Mouse (Mus musculus) heart, adult 8-10 months (tissue): ENCODE results near the gene Lat. TPM values are rescaled to one million over a fixed set of nuclear protein-coding genes. Genes with fewer than 3 reads are reported as not detected.
"Not testable (repeated sequence)": the region's sequence is repeated elsewhere in the genome, so short reads cannot be mapped to it uniquely, and the experiment has no call there.

Source experiments
- DNase-seq: peaks from one replicate; pipeline ENCODE4 v3.0.0; 2022; ENCODE audit warnings: low spot score
- microRNA-seq: library from miRNA; unstranded; fragments of <30 nt; microRNA quantifications from one replicate; pipeline ENCODE4 v1.2.0, GENCODE M21; 2022
- total RNA-seq, 4 experiments: library from RNA; stranded (reverse); gene quantifications; 2 replicates each; pipeline ENCODE4 v1.2.4; 2022

Gene Lat
- total RNA-seq, 4 experiments from 2014 or later: 0.25 to 0.38 (median 0.35) TPM; not detected in 1

DNA sequence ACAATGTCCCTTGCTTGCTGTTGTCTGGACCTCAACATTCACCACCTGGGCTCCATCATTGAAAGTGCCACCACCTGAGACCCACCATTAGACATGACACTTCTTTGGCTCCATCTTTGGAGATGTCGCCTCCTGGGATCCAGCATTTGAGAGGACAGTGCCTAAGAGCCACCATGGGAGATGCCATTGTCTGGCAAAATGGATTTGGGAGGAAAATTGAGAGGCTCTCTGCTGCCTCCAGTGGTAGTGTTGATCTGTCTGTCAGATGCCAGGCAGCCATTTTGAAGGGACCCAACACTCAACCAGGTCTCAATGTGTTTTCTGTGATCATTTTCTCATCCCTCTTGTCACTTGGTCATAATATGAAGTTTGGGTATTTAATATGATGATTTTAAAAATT is 33.8 kb downstream of the Lat start:
- DNase-seq: no peak

DNA sequence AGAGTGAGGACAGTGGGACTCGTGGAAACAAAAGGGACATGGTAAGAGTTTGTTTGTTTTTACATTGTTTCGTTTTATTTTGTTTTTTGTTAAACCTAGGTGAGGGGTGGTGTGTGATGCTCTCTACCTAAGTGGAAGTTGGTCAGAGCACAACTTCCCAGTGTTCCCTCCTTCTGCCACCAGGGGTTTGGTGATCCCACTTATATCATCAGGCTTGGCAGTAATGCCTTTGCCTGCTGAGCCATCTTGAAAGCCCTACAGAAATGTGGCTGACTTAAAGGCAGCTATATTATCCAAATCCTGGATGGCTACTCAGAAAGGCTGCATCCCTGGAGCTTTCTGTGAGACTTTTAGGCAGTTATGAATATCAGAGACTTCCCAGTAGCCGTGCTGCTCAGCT is 36.7 kb downstream of the Lat start:
- no peak for DNase-seq

GRCm38 (mm10) chr7:126330693-126331092 is 38.7 kb downstream of the Lat start:
- DNase-seq: no peak

DNA sequence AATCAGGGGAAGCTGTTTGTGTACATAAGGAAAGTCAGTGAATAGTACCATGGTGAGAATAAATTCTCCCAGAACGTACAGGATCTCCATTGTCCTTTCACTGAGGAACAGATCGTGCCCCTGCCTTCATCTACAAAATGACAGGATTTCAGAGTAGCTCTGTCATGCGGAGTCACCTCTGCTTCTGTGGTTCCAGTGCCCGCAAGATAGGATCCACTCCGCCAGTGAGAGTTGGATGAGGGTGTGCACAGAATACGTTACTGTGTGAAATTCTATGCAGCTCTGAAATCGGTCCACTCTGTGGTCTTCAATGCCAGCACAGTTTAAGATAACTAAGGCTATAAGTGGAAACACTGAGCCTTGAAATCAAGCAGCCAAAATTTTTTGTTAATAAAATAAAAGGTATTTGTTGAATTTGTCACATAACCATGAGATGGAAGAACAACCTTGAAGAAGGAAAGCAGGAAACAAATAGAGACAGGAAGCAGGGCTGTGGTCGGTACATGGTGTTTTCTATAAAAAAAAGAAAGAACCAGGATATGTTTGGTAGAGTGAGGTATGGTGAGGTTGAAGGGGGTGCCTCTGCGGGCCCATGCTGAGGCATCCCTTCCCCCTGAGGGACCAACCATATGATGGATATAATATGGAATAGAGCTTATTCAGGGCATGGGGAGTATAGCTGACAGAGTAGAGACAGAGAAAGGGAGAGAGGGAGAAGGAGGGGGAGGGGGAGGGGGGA is 39.3 kb downstream of the Lat start:
- no peak for DNase-seq

DNA sequence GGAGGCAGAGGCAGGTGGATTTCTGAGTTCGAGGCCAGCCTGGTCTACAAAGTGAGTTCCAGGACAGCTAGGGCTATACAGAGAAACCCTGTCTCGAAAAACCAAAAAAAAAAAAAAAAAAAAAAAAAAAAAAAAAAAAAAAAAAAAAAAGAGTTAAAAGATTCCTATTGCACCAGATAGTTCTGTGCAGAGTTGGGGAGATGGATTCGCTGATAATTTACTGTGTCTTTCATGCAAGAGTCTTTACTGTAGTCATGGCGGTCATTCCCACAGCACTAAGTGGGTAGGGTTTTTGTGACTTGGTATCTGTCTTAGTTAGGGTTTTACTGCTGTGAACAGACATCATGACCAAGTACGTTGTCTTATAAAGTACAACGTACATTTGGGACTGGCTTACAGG is 40.5 kb downstream of the Lat start:
- not testable (repeated sequence) for DNase-seq

DNA sequence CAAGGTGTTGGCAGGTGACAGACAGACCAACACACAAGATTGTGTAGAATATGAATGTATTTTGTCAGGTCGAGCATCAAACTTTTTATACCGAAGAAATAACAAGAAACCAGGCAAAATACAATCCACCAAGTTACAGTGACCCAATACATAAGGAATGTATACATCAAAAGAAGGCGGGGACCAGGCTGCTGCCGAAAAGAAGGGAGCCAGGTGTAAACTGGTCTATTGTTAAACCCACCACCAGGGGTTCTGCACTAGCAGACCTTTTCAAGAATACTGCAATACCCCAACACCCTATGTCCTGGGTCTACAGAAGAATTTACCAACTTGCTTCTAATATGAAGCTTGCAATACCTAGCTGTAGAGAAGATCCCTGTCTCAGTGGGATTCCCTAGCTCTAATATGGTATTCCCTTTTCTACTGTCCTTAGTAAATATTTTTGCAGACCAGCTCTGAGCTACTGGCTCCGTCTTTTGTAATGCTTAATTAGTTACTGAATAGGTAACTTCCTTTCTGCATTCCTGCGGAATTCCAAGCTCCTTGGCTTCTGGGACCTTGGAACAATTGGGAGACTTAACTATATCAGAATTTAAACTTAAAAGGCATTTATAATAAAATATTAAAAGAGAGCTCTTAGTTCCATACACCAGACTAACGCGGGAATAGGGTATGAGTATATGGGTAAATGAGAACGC is 43.6 kb downstream of the Lat start:
- DNase-seq: not testable (repeated sequence)

DNA sequence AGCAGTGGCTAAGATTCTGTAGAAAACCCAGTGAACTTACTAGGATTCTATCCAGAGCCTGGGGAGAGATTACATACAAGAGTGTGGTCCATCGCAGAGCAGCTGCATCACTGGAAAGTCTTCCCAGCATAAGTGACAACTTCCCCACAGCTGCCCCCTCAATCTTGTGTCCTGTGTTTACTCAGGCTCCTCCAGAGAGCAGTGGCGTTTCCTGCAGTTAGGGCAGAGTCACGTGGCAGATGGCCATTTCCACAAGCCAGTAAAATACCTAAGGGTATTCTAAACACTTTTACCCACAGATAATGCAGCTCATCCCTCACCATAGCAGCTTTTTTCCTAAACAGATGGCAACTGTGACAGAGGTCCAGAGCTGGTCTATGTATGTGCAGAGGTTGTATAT is 44.6 kb downstream of the Lat start:
- DNase-seq: no peak

GRCm38 (mm10) chr7:126323729-126324128 is 45.6 kb downstream of the Lat start:
- DNase-seq: peak; percentile 70

GRCm38 (mm10) chr7:126314273-126314672 is 55.1 kb downstream of the Lat start:
- no peak for DNase-seq

Small RNA genes within 50 kb of the gene (microRNA-seq; reads per million reads assigned to microRNA genes)
- gene Mir7058: not detected

Other genes with a start within 250 kb of the Lat start
- 10 to 100 TPM; 12.3 to 22.8 (median 18.8) TPM for gene Xpo6, start 169.1 kb downstream of the Lat start, total RNA-seq
- 10 to 100 TPM; 73.6 to 99.4 (median 84.5) TPM for gene Sbk1, start 97.0 kb downstream of the Lat start, total RNA-seq
- gene Spns1, start 7.9 kb upstream of the Lat start, total RNA-seq: 10 to 100 TPM; 21.2 to 28.0 (median 23.9) TPM
- 1 to 10 TPM; 3.1 to 6.2 (median 3.9) TPM for gene Nfatc2ip, start 27.2 kb upstream of the Lat start, total RNA-seq
- 1 to 10 TPM in 1 of 4 experiments, under 1 TPM in 3; 0.19 to 1.4 (median 0.50) TPM for gene Cd19, start 45.3 kb upstream of the Lat start, total RNA-seq
- gene Rabep2, start 59.2 kb upstream of the Lat start, total RNA-seq: 1 to 10 TPM; 5.9 to 9.9 (median 6.0) TPM
- gene Atp2a1, start 93.5 kb upstream of the Lat start, total RNA-seq: 10 to 100 TPM in 1 of 4 experiments, 1 to 10 TPM in 3; 6.8 to 12.2 (median 8.8) TPM
- 10 to 100 TPM; 38.6 to 46.6 (median 44.3) TPM for gene Sh2b1, start 105.9 kb upstream of the Lat start, total RNA-seq
- gene Tufm, start 117.8 kb upstream of the Lat start, total RNA-seq: 100 to 1,000 TPM; 288 to 326 (median 304) TPM
- gene Atxn2l, start 133.9 kb upstream of the Lat start, total RNA-seq: 10 to 100 TPM; 30.7 to 39.3 (median 35.2) TPM
- gene Eif3c, start 196.8 kb upstream of the Lat start, total RNA-seq: 100 to 1,000 TPM; 141 to 155 (median 143) TPM
- 1 to 10 TPM in 2 of 4 experiments, under 1 TPM in 2; 0.44 to 1.9 (median 0.75) TPM for gene Apobr, start 215.4 kb upstream of the Lat start, total RNA-seq
- gene Cln3, start 216.2 kb upstream of the Lat start, total RNA-seq: 10 to 100 TPM; 12.9 to 15.6 (median 14.1) TPM
- gene Il27, start 225.4 kb upstream of the Lat start, total RNA-seq: not detected